Mouse (Mus musculus) ES-Bruce4 (cell line): ENCODE results near the gene Uvssa. TPM values are rescaled to one million over a fixed set of nuclear protein-coding genes. Genes with fewer than 3 reads are reported as not detected.

ENCODE experiments used
- H3K27ac ChIP-seq: 2 replicates; pipeline ENCODE4 v1.5.1; 2012; ENCODE audit warnings: low read length, inconsistent platforms; ENCODE audit not compliant: insufficient read depth
- H3K27me3 ChIP-seq: 2 replicates; pipeline ENCODE4 v1.6.1; 2012; ENCODE audit warnings: mild to moderate bottlenecking, low read length, inconsistent platforms; ENCODE audit not compliant: control insufficient read depth, poor library complexity, insufficient read depth, severe bottlenecking
- H3K36me3 ChIP-seq: 2 replicates; pipeline ENCODE4 v1.6.1; 2012; ENCODE audit warnings: inconsistent platforms, mild to moderate bottlenecking, low read length, moderate library complexity; ENCODE audit not compliant: control insufficient read depth, poor library complexity, insufficient read depth, severe bottlenecking
- H3K4me1 ChIP-seq: one replicate; pipeline ENCODE4 v1.8.1; 2011; ENCODE audit warnings: low read length; ENCODE audit not compliant: control insufficient read depth, insufficient read depth
- H3K4me3 ChIP-seq: 2 replicates; pipeline ENCODE4 v1.5.1; 2011; ENCODE audit warnings: low read depth, mild to moderate bottlenecking, low read length
- H3K9ac ChIP-seq: 2 replicates; pipeline ENCODE4 v1.6.1; 2012; ENCODE audit warnings: low read depth, mild to moderate bottlenecking, inconsistent platforms; ENCODE audit not compliant: poor library complexity, severe bottlenecking
- H3K9me3 ChIP-seq: replicated peaks from 2 replicates; pipeline ENCODE4 v1.6.1; 2012; ENCODE audit warnings: mild to moderate bottlenecking, low read length, inconsistent platforms; ENCODE audit not compliant: control insufficient read depth, poor library complexity, insufficient read depth, severe bottlenecking
- CTCF ChIP-seq: IDR thresholded peaks from one replicate; pipeline ENCODE4 v1.8.1; 2011; ENCODE audit warnings: low read depth, low read length
- EP300 ChIP-seq: IDR thresholded peaks from 2 replicates; pipeline ENCODE4 v1.6.1; 2011; ENCODE audit warnings: low read depth, low read length; ENCODE audit not compliant: insufficient read depth
- POLR2A ChIP-seq: IDR thresholded peaks from one replicate; pipeline ENCODE4 v1.8.1; 2011; ENCODE audit warnings: low read length; ENCODE audit not compliant: insufficient read depth
- polyA plus RNA-seq: library from polyadenylated mRNA; stranded (reverse); fragments of >200 nt; gene quantifications from 2 replicates; pipeline ENCODE4 v1.2.4, GENCODE M21; 2011; ENCODE audit warnings: low read depth; ENCODE audit not compliant: missing spikeins, insufficient read depth, insufficient read length

The Uvssa gene
- polyA plus RNA-seq, 1 experiment, result 6.9 TPM

- Histone ChIP-seq H3K9ac (no peak overlapping the region), H3K4me3 (0 out of 2 replicates have a peak overlapping the region, but pooled peaks have one; percentile 24), H3K27ac (no peak overlapping the region), H3K27me3 (peaks cover 40% of the 10 kb centered on the region), H3K4me1 (no peaks in the 10 kb centered on the region), H3K36me3 (no peaks in the 10 kb centered on the region), H3K9me3 (no peaks in the 10 kb centered on the region)
- no peak for TF ChIP-seq POLR2A
- no peak for TF ChIP-seq CTCF
- TF ChIP-seq EP300, result no peak
Measured at GRCm38 (mm10) chr5:33432057-33432935, 53.9 kb downstream of the Uvssa start.

GRCm38 (mm10) chr5:33433201-33434138, 55.1 kb downstream of the Uvssa start, which contains the start of gene Nkx1-1:
TSS of gene Nkx1-1 (minus strand) at chr5:33433976.
- TF ChIP-seq POLR2A (no peak), CTCF (no peak), EP300 (no peak)
- H3K27ac ChIP-seq, result no peak within 1 kb of the TSS
- no peaks in the 10 kb centered on the region for H3K36me3 ChIP-seq
- no peaks in the 10 kb centered on the region for H3K4me1 ChIP-seq
- peaks cover 40% of the 10 kb centered on the region for H3K27me3 ChIP-seq
- H3K9ac ChIP-seq, result peak within 1 kb of the TSS; percentile 15; the same call in 1 of the 2 replicates
- peak within 1 kb of the TSS; percentile 18 for H3K4me3 ChIP-seq
- H3K9me3 ChIP-seq, result no peaks in the 10 kb centered on the region

GRCm38 (mm10) chr5:33434141-33434780, 55.9 kb downstream of the Uvssa start:
- H3K9ac ChIP-seq, result peak overlapping the region; percentile 15; the same call in 1 of the 2 replicates
- no peaks in the 10 kb centered on the region for H3K9me3 ChIP-seq
- H3K4me1 ChIP-seq, result no peaks in the 10 kb centered on the region

DNA sequence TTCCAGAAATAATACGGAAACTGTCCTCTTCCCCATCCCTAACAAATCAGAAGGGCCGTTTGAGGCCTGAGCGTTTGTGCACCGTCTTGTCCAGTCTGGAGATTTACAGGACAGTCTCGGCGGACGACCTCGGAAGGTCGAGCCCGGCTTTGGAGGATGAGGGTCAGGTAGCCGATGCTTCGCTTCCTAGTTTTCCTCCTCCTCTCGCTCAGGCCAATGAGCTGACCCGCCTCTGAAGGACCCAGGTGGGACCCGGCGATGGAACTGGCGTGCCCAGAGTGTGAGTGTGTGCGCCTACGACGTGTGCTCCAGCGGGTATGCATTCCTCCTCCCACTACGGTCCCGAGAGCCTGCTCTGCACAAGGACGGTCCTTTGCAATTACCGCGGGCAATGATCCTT, 56.8 kb downstream of the Uvssa start:
- no peaks in the 10 kb centered on the region for H3K36me3 ChIP-seq
- no peak overlapping the region for H3K27ac ChIP-seq
- TF ChIP-seq CTCF (no peak), EP300 (no peak), POLR2A (no peak)
- H3K9me3 ChIP-seq, result no peaks in the 10 kb centered on the region
- H3K4me3 ChIP-seq, result no peak overlapping the region
- no peaks in the 10 kb centered on the region for H3K4me1 ChIP-seq
- peaks cover 37% of the 10 kb centered on the region for H3K27me3 ChIP-seq
- H3K9ac ChIP-seq, result no peak overlapping the region

More at GRCm38 (mm10) chr5:33434141-33434780, 55.9 kb downstream of the Uvssa start:
- Histone ChIP-seq H3K36me3 (no peaks in the 10 kb centered on the region), H3K27me3 (peaks cover 40% of the 10 kb centered on the region), H3K27ac (no peak overlapping the region), H3K4me3 (peak overlapping the region; percentile 18; the same call in 1 of the 2 replicates)
- no peak for TF ChIP-seq EP300
- TF ChIP-seq POLR2A, result no peak
- TF ChIP-seq CTCF, result no peak

- Histone ChIP-seq H3K27ac (no peak overlapping the region), H3K4me3 (no peak overlapping the region), H3K36me3 (no peaks in the 10 kb centered on the region), H3K9me3 (no peaks in the 10 kb centered on the region), H3K4me1 (no peaks in the 10 kb centered on the region), H3K9ac (no peak overlapping the region), H3K27me3 (peaks cover 31% of the 10 kb centered on the region)
- TF ChIP-seq POLR2A (no peak), CTCF (no peak), EP300 (no peak)
Measured at GRCm38 (mm10) chr5:33435941-33436340, 57.6 kb downstream of the Uvssa start.
